Mouse (Mus musculus) kidney, adult 2 months (tissue): Measurements from ENCODE around the gene Rxfp1. TPM values are rescaled to one million over a fixed set of nuclear protein-coding genes. Genes with fewer than 3 reads are reported as not detected.

ENCODE experiments used
- DNase-seq: peaks from one replicate; pipeline ENCODE4 v3.0.0; 2021
- H3K27ac ChIP-seq: fragments of 200-500 bp; 2 replicates; pipeline ENCODE4 v1.5.1; 2012; ENCODE audit warnings: low read depth, low read length, control low read depth, inconsistent platforms; ENCODE audit not compliant: insufficient read depth
- H3K27me3 ChIP-seq: fragments of 200-500 bp; replicated peaks from 2 replicates; pipeline ENCODE4 v1.6.1; 2012; ENCODE audit warnings: mild to moderate bottlenecking, moderate library complexity, low read length, inconsistent platforms; ENCODE audit not compliant: control insufficient read depth, insufficient read depth
- H3K36me3 ChIP-seq: fragments of 200-500 bp; 2 replicates; pipeline ENCODE4 v1.6.1; 2012; ENCODE audit warnings: mild to moderate bottlenecking, moderate library complexity, low read length, inconsistent platforms; ENCODE audit not compliant: control insufficient read depth, insufficient read depth
- H3K4me1 ChIP-seq: fragments of 200-500 bp; 2 replicates; pipeline ENCODE4 v1.6.1; 2011; ENCODE audit warnings: low read length; ENCODE audit not compliant: control insufficient read depth, insufficient read depth
- H3K4me3 ChIP-seq: fragments of 200-500 bp; 2 replicates; pipeline ENCODE4 v1.5.1; 2011; ENCODE audit warnings: mild to moderate bottlenecking, low read depth, low read length, control low read depth; ENCODE audit not compliant: insufficient read depth
- CTCF ChIP-seq: fragments of 200-500 bp; conservative IDR thresholded peaks from 2 replicates; pipeline ENCODE4 v1.5.1; 2011; ENCODE audit warnings: low read depth, mild to moderate bottlenecking, control low read depth, low read length, moderate library complexity, mixed read lengths; ENCODE audit not compliant: insufficient read depth, insufficient read length
- POLR2A ChIP-seq: fragments of 200-500 bp; IDR thresholded peaks from one replicate; pipeline ENCODE4 v1.6.1; 2011; ENCODE audit warnings: low read depth, low read length, control low read depth
- WGBS: fragments of 180-500 bp; shearing (Covaris S2); methylation state at CpG from one replicate; pipeline ENCODE4 v1.1.7; 2018; 5-methylcytosine and 5-hydroxymethylcytosine counted together
- polyA plus RNA-seq: library from polyadenylated mRNA; depleted of rRNA; stranded (reverse); fragments of >200 nt; gene quantifications from 2 replicates; pipeline ENCODE4 v1.2.3, GENCODE M21; 2012; rRNA removed

Gene Rxfp1
- polyA plus RNA-seq, result 0.03 and 0.09 TPM in 2 replicates

GRCm38 (mm10) chr3:79737780-79738179, at the start of gene Rxfp1:
TSS of gene Rxfp1 (minus strand) at chr3:79737880.
- TF ChIP-seq POLR2A (no peak), CTCF (no peak)

GRCm38 (mm10) chr3:79784362-79784736, 46.7 kb upstream of the Rxfp1 start:
- DNase-seq, result peak; percentile 13
- no peak overlapping the region for H3K4me3 ChIP-seq

More at GRCm38 (mm10) chr3:79737780-79738179, at the start of gene Rxfp1:
- Histone ChIP-seq H3K36me3 (no peaks in the 10 kb centered on the region), H3K4me3 (no peak within 1 kb of the TSS), H3K4me1 (no peaks in the 10 kb centered on the region), H3K27ac (no peak within 1 kb of the TSS), H3K27me3 (no peaks in the 10 kb centered on the region)
- 73% methylated on average over 4 of the region's 4 CpGs for WGBS
- DNase-seq, result no peak

GRCm38 (mm10) chr3:79783630-79784361, 46.1 kb upstream of the Rxfp1 start:
- no peak for TF ChIP-seq CTCF
- no peak for TF ChIP-seq POLR2A
- WGBS, result 26% methylated on average over 10 of the region's 10 CpGs
- H3K27me3 ChIP-seq, result no peaks in the 10 kb centered on the region
- no peaks in the 10 kb centered on the region for H3K36me3 ChIP-seq
- H3K27ac ChIP-seq, result no peak overlapping the region
- no peak overlapping the region for H3K4me3 ChIP-seq
- H3K4me1 ChIP-seq, result peaks cover 7% of the 10 kb centered on the region; the same call in 1 of the 2 replicates
- DNase-seq, result no peak

More at GRCm38 (mm10) chr3:79784362-79784736, 46.7 kb upstream of the Rxfp1 start:
- TF ChIP-seq POLR2A, result no peak
- TF ChIP-seq CTCF, result no peak
- no peaks in the 10 kb centered on the region for H3K36me3 ChIP-seq
- H3K27ac ChIP-seq, result no peak overlapping the region
- peaks cover 7% of the 10 kb centered on the region; the same call in 1 of the 2 replicates for H3K4me1 ChIP-seq
- 9% methylated on average over 11 of the region's 11 CpGs for WGBS
- H3K27me3 ChIP-seq, result no peaks in the 10 kb centered on the region

- no peaks in the 10 kb centered on the region for H3K36me3 ChIP-seq
- WGBS, result 68% methylated on average over 2 of the region's 2 CpGs
- DNase-seq, result no peak
- TF ChIP-seq POLR2A, result no peak
- no peaks in the 10 kb centered on the region for H3K4me1 ChIP-seq
- H3K4me3 ChIP-seq, result no peak overlapping the region
- no peak overlapping the region for H3K27ac ChIP-seq
- H3K27me3 ChIP-seq, result no peaks in the 10 kb centered on the region
Measured at GRCm38 (mm10) chr3:79772701-79773100, 35.0 kb upstream of the Rxfp1 start.

- Histone ChIP-seq H3K36me3 (no peaks in the 10 kb centered on the region), H3K4me3 (no peak overlapping the region), H3K27me3 (no peaks in the 10 kb centered on the region), H3K27ac (no peak overlapping the region), H3K4me1 (no peaks in the 10 kb centered on the region)
- DNase-seq, result no peak
- 49% methylated on average over 1 of the region's 1 CpGs for WGBS
- TF ChIP-seq CTCF (no peak), POLR2A (no peak)
Measured at GRCm38 (mm10) chr3:79753736-79754135, 16.1 kb upstream of the Rxfp1 start.

GRCm38 (mm10) chr3:79746585-79746984, 8.9 kb upstream of the Rxfp1 start:
- no peaks in the 10 kb centered on the region for H3K36me3 ChIP-seq
- H3K4me3 ChIP-seq, result no peak overlapping the region
- H3K27ac ChIP-seq, result no peak overlapping the region
- TF ChIP-seq CTCF, result no peak
- no peak for TF ChIP-seq POLR2A
- no peaks in the 10 kb centered on the region for H3K4me1 ChIP-seq
- no peaks in the 10 kb centered on the region for H3K27me3 ChIP-seq
- DNase-seq, result no peak
- 79% methylated on average over 6 of the region's 6 CpGs for WGBS

- WGBS, result 67% methylated on average over 6 of the region's 6 CpGs
- no peak overlapping the region for H3K4me3 ChIP-seq
- H3K27me3 ChIP-seq, result no peaks in the 10 kb centered on the region
- no peak for DNase-seq
- H3K36me3 ChIP-seq, result no peaks in the 10 kb centered on the region
- TF ChIP-seq POLR2A (no peak), CTCF (no peak)
- no peak overlapping the region for H3K27ac ChIP-seq
- H3K4me1 ChIP-seq, result no peaks in the 10 kb centered on the region
Measured at GRCm38 (mm10) chr3:79745101-79745500, 7.4 kb upstream of the Rxfp1 start.
